Mouse (Mus musculus) kidney, postnatal 25 days (tissue): ENCODE results near the gene Rdm1.
"Not testable (repeated sequence)": the region's sequence is repeated elsewhere in the genome, so short reads cannot be mapped to it uniquely, and the experiment has no call there.

Experiments used
- DNase-seq, 2 experiments: peaks; one replicate each; pipeline ENCODE4 v3.0.0; 2021; ENCODE audit warnings: mixed read lengths in 2 of 2

The Rdm1 gene

DNA sequence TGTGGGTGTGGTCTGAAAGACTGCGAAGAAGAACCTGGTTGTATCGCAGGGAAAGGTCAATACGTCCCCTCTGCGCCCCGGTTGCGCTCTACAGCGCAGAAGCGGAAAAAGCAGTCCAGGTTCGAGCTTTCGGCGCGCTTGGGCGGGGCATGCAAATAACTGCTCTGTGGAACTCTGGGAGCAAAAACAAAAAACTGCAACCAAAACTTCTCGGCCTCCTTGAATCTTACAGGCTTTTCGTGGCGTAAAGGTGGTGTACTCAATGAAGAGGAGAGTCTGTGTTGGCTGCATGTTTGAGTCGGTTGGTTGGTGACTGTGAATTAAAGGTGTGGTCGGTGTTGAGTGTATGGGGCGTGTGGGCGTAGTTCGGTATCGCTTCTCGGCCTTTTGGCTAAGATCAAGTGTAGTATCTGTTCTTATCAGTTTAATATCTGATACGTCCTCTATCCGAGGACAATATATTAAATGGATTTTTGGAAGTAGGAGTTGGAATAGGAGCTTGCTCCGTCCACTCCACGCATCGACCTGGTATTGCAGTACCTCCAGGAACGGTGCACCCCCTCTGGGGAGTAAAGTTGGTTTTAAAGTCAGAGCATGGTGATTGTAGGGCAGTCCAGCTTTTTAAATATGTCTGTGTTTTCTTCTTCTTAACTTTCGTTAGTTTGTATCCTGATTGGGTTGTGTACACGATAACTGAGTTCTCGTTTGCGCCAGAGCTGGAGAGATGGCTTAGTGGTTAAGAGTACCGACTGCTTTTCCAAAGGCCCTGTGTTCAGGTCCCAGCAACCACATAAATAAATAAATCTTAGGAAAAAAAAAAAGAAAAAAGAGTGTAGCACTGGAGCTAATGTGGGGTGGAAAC lies at the start of gene Rdm1:
Gene Rdm1 (plus strand): TSS at position 201 of the 862 bp plus-strand sequence.
- DNase-seq, result peak; percentile 90 to 94

DNA sequence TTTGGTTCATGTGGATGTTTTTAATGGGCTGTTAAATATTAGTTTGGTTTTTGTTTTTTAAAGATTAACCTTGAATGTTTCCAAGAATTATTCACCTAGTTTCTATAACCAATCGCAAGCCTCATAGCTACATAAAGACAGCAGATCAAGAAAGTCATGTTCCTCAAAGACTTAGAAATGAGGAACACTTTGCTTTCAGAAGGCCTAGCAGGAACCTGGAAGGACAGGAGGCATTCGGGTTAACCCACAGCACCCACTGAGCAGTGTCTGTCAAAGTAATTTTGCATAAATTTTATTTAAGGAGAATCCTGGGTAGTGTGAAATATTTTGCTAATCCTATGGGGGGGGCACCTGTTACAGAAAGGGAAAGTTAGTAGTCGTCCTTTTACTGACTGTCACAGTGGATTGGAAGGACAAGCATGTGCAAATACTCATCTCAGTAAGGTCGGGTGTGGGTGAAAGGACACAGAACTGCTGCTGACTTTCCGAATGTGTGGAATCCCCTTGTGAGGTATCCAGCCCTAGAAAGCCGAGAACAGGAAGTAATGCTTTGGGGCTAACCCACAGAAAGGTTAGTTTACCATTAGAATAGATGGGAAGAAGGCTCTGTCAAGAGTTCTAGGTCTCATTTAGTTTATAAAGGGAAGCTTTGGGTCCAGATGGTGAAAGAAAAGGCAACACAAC lies 45.8 kb upstream of the Rdm1 start:
- DNase-seq, result no peak

GRCm38 (mm10) chr11:101582054-101583035 lies 44.6 kb upstream of the Rdm1 start, which contains the start of gene Tmem106a:
Tmem106a (plus strand) TSS chr11:101582242.
- DNase-seq, result peak; percentile 83 to 91

GRCm38 (mm10) chr11:101583205-101583604 lies 43.8 kb upstream of the Rdm1 start:
- no peak for DNase-seq

DNA sequence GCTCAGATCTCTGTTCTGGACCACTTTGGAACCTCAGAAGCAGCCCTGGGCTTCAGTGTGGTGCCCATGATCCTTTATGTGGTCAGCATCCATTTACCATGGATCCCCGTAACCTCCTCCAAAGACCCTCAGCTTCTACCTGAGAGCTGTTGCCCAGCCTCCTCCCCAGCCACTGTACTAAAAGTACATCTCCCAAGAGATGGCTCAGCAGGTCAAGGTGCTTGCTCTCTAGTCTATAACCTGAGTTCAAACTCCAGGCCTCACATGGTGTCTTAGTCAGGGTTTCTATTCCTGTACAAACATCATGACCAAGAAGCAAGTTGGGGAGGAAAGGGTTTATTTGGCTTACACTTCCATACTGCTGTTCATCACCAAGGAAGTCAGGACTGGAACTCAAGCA lies 42.0 kb upstream of the Rdm1 start:
- peak; percentile 52 to 65 for DNase-seq

- DNase-seq, result no peak
Observed at GRCm38 (mm10) chr11:101585805-101586204, 41.2 kb upstream of the Rdm1 start.

DNA sequence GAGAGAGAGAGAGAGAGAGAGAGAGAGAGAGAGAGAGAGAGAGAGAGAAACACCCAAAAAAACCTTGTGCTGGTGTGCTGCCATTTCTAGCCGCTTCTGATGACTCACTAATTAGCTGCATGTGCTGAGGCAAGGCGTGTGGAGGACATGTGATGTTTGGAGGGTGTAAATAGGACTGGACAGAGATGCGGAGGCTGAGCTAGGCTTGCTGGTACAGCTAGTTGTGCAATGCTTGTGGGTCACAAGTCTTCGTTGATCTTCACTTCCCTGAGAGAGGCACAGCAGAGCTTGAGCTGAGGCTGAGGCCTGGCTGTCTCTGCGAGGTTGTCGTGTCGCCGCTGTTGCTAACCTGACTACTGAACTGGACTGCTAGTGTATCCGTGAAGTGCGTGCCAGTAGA lies 39.3 kb upstream of the Rdm1 start:
- DNase-seq, result no peak

DNA sequence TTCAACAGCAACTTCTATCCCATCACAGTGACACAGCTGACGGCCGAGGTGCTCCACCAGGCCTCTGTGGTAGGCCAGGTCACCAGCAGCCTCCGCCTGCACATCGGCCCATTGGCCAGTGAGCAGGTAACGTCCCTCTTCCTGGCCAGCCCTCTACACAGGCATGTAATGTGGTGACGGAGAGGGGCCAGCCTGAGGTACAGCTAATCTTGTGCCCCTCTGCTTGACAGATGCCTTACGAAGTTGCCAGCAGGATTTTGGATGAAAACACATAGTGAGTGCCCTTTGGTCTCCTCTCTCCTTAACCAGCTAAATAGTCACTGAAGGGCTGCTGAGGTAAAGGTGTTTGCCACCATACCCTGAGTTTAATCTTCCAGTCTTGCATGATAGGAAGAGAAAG lies 38.1 kb upstream of the Rdm1 start:
- DNase-seq, result peak in 1 of 2 experiments; percentile 67

GRCm38 (mm10) chr11:101589444-101589843 lies 37.6 kb upstream of the Rdm1 start:
- DNase-seq, result peak; percentile 74 to 86

DNA sequence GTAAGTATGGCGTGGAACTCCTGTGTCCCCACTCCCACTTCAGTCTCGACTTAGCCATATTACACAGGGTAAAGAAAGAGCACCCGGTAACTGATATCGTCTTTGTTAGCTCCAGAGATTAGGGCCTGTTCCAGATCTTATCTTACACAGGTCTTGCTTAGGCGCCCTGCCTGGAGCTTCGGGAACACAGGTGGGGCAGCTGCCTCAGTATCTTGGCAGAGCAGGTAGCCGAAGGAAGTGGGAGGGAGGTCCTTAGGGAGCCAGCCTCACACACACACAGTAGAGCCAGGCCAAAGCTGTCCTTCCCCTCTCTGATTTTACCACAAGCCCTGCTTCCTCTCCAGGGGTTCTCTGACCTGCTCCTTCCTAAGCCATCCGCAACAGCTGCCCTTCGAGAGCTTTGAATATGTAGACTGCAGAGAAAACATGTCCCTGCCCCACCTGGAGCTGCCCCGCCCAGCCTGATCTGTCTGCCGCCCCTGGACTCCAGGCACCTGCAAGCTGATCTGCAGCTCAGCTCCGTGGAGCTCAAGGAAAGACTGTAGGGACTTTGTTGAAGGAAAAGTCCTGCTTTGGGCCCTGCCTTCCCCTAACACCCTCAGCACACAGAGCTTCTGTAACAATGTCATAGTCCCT lies 36.9 kb upstream of the Rdm1 start:
- DNase-seq, result no peak

- no peak for DNase-seq
Observed at GRCm38 (mm10) chr11:101599156-101599555, 27.8 kb upstream of the Rdm1 start, which contains the start of gene Gm11634. Gm11634 (minus strand) TSS chr11:101599256.

DNA sequence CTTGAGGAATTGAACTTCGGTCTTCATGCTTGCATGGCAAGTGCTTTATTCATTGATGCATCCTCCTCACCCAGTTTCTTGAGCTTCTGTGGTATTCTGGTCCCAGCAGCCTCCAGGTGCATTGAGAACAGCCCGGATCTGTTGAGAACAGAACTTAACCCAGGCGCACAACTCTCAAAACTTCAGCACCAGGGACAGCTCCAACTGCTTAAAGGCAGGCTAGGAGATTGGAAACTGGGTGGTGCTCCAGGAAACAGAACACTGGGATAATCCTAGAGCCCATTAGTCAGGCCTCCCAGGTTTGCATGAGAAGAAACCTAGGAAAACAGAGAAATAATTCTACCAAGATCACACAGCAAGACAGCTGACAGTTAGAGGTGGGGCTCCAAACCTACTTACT lies 24.5 kb upstream of the Rdm1 start:
- peak; percentile 75 to 89 for DNase-seq

- no peak for DNase-seq
Observed at GRCm38 (mm10) chr11:101604116-101604515, 22.9 kb upstream of the Rdm1 start.

- DNase-seq, result peak; percentile 89 to 91
Observed at GRCm38 (mm10) chr11:101604531-101605453, 22.2 kb upstream of the Rdm1 start.

DNA sequence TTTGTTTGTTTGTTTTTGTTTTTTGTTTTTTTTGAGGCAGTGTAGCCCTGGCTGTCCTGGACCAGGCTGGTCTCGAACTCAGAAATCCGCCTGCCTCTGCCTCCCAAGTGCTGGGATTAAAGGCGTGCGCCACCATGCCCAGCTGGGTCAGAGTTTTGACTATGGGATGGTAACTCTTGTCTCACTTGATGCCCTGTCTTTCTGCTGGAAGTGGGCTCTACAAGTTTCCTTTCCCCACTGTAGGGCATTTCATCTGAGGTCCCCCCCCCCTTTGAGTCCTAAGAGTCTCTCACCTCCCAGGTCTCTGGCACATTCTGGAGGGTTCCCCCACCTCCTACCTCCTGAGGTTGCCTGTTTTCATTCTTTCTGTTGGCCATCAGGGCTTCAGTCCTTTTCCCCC lies 19.9 kb upstream of the Rdm1 start:
- DNase-seq, result not testable (repeated sequence)

DNA sequence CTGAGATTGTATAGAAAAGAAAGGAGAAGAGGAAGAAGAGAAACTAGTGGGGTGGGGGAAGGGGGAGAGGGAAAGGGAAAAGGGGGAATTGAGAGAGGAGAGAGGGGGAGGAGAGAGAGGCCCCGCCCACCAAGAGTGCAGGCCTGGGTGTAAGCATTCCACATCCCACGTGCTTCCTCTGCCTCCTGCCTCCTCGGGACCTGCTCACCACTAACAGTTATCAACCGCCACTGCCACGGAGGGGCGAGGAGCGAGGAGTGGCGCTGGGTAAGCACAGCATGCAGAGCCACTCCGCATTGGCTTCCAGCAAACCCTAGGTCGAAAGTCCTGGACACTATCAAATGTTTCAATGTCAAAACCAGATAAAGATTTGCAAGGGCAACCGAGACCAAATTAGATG lies 16.6 kb upstream of the Rdm1 start:
- no peak for DNase-seq

DNA sequence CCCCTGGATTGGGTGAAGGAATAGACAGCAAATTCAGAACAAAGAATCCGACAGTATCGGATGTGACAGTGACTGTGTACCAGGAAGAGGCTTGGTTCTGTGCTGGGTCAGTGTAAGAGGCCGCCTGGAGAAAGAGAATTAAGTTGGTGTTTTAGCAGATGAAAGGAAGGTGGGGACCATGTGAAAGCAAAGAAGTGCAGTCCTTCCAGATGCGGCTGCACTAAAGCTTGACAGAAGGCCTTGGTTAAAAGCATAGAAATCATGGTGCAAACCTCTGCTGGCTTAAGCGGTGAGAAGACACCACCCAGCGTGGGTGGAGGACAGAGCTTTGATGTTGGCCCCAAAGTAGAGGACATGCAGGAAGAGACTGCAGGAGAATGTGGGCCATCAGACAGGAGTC lies 13.4 kb upstream of the Rdm1 start:
- no peak for DNase-seq

- no peak for DNase-seq
Observed at GRCm38 (mm10) chr11:101614116-101614515, 12.9 kb upstream of the Rdm1 start.

- no peak for DNase-seq
Observed at GRCm38 (mm10) chr11:101615380-101615779, 11.6 kb upstream of the Rdm1 start.

DNA sequence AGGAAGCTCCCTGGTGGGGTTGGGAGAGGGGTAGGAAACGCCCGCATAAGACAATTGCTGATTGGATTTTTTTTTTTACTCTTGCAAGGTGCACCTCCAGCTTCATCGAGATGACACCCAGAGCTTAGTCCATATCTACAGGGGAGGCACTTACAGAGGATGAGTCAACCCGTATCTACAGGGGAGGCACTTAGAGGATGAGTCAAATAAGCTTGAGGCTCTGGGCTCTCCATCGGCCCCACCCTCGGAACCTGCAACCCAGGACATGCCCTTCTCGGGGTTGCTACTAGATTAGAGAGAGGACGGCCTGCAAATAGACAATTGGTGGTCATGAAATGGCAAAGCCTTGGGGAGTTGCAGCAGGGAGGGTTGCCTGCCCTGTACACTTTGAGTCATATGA lies 10.9 kb upstream of the Rdm1 start:
- no peak for DNase-seq
